Mouse (Mus musculus): ENCODE measurements around the gene Plcxd1.
"Not testable (repeated sequence)": the region's sequence is repeated elsewhere in the genome, so short reads cannot be mapped to it uniquely, and the experiment has no call there.

Plcxd1 gene

GRCm38 (mm10) chr5:110099656-110100580 is at the start of gene Plcxd1:
Plcxd1 (plus strand) TSS chr5:110099969.
- peak; percentile 36 for DNase-seq (ENCODE audit: low read depth)

DNA sequence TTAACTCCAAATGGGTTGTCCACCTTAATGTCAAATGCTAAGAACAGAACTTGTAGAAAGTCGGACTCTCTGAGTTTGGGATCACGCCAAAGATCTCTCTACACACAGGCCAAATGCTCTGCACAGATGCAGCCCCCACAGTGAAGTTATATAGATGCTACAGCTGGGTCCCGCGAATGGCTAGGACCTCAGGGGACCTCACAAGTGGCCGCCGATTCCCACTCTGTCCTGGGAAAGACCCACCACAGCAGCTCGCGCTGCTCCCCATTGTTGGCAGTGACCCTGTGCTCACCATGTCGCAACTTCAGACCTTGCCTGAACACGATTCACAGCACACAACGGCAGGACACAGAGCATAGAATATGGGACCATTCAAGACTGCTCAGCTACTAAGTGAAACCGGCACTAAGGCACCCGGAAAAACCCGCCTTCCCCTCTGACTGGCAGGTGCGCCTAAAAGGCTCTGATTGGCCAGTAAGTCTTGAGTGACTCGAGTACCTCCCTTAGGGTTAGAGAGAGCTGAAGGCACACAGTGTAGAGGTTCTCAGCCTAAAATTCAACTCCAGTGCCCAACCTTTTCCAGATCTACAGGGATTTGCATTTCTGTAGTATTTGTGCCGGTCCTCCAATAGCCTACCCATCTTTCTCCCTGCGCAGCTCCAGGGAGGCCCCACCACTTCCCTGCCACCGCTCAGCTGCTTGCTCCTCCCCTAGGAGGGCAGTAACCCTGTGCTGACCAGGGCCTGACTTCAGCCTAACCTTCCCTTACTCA is 41.9 kb upstream of the Plcxd1 start:
- DNase-seq (ENCODE audit: low read depth), result peak; percentile 94

DNA sequence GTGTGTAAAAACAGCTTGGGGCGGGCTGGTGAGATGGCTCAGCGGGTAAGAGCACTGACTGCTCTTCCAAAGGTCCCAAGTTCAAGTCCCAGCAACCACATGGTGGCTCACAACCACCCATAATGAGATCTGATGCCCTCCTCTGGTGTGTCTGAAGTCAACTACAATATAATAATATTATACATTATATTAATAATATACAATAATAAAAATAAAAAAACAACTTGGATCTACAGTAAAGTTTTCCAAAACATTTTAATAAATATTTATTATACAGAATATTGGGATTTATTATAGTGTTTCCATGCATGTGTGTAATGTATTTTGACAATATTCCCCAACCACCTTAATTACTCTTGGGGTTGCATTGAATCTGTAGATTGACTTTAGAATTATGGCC is 27.4 kb upstream of the Plcxd1 start, which contains the start of gene Gm17655:
TSS of gene Gm17655 (minus strand) at position 101 of the 400 bp plus-strand sequence.
- DNase-seq (ENCODE audit: low read depth), result not testable (repeated sequence)

- no peak for DNase-seq (ENCODE audit: low read depth)
These were observed 16.8 kb upstream of the Plcxd1 start for GRCm38 (mm10) chr5:110082961-110083360.

GRCm38 (mm10) chr5:110086161-110086866 is 13.5 kb upstream of the Plcxd1 start:
- peak; percentile 28 for DNase-seq (ENCODE audit: low read depth)

GRCm38 (mm10) chr5:110091546-110091945 is 8.2 kb upstream of the Plcxd1 start:
- DNase-seq (ENCODE audit: low read depth), result no peak

GRCm38 (mm10) chr5:110094030-110094846 is 5.5 kb upstream of the Plcxd1 start, which contains the start of gene Gm35315:
Gm35315 (minus strand) TSS chr5:110094420.
- DNase-seq (ENCODE audit: low read depth), result peak; percentile 98

DNA sequence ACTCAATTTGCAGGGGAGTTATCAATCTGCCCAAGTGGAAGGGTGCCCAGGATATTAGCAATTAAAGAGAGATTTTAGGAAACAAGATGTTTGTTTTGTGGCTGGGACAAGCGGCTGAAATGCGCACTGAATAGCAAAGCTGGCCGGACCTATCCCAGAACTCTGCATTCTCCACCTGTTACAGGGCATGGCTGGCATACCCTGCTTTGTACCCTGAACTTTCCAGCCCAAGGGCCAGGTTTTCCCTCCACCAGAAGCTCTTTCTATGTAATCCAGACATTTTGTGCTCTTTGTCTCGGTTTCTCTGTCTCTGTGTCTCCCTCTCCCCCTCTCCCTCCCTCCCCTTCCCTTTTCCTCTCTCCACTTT is 4.9 kb upstream of the Plcxd1 start:
- DNase-seq (ENCODE audit: low read depth), result no peak

- DNase-seq (ENCODE audit: low read depth), result no peak
These were observed 735 bp upstream of the Plcxd1 start for GRCm38 (mm10) chr5:110098991-110099477.

GRCm38 (mm10) chr5:110100921-110101631 is 1.3 kb downstream of the Plcxd1 start:
- DNase-seq (ENCODE audit: low read depth), result no peak

DNA sequence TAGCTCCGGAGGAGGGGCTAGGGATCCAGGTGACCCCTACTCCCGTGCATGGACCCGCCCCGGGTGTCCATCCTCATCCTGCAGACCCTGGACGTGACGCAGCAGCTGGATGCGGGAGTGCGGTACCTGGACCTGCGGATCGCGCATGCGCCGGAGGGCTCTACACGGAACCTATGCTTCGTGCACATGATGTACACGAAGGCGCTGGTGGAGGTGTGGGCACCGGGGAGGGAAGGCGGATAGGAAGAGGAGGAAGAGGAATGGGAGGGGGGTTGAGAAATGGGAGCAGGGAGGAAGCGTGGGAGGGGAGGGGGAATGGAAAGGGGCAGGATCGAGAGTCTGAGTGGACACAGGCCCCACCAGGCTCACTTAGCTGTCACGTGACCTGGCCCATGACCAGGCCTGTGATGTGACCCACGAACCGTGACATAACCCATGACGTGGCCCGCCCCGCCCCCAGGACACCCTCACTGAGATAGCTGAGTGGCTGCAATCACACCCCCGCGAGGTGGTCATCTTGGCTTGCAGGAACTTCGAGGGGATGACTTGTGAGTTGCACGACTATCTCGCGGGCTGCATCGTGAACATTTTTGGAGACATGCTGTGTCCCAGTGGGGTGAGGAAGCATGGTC is 2.1 kb downstream of the Plcxd1 start:
- no peak for DNase-seq (ENCODE audit: low read depth)

DNA sequence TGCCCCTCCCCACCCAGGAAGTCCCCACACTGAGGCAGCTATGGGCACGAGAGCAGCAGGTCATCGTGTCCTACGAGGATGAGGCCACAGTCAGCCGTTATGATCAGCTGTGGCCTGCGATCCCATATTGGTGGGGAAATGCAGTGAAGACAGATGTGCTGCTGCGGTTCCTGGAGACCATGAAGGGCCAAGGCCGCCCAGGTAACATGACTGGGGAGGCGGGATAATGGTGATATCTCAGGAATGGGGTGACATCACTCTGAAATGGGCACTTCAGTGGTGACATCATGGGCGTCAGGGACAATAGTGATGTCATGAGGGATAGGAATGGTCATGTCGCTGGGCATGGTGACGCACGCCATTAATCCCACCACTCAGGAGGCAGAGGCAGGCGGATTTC is 2.7 kb downstream of the Plcxd1 start:
- no peak for DNase-seq (ENCODE audit: low read depth)

DNA sequence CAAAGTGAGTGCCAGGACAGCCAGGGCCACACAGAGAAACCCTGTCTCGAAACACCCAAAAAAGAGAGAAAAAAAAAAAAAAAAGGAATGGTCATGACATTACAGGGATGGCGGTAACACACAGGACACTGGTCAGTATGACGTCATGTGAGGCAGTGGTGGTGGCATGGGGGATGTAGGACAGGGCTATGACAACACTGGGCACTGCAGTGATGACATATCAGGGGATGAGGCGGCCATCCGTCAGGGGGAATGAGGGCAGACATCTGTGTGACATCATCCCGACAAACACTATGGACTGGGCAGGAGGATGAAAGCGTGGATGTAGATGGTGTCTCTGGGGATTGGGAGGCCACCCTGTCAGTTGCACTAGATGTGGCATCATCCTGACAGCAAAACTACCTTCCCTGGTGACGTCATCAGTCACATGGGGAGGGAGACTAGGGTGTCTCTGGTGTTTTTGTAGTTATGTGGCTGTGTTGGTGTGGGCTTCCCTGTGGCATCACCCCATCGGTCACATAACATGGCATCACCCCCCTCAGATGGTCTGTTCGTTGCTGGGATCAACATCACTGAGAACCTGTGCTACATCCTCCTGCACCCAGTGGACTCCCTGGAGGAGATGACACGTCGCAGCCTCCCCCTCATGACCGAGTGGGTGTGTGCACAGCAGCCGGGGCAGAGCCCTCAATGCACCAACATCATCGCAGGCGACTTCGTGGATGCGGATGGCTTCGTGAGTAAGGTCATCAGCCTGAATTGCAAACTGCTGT is 3.3 kb downstream of the Plcxd1 start:
- DNase-seq (ENCODE audit: low read depth), result no peak

DNA sequence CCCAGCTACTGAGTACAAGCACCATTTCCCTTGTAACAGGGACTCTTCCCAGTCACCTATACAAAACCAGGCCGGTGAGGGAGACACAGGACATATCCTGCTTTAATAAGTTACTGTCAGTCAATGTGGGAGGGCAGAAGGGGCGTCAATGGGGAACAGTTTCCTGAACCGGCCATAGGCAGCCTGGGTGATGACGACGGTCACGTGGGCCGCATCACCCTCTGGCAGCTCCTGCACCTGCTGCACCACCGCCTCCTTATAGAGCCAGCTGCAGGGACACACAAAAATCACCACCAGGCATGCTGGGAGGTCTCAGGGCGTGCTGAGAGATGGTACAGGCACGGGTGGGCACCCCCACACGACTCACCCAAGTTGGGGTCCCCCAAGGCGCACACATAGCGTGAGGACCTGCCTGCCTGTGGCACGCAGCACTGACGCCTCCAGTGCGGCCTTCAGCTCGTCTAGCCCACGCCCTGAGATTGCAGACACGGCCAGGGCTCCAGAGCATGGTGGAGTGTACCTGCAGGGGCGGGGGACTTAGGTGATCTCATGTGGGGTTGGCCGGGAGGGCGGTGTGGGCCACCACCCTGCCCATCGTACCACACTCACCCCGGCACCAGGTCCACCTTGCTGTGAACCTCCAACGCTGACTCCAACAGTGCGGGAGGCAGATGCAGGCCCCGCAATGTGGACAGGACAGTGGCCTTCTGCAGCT is 4.3 kb downstream of the Plcxd1 start:
- no peak for DNase-seq (ENCODE audit: low read depth)

- peak; percentile 42 for DNase-seq (ENCODE audit: low read depth)
These were observed 5.0 kb downstream of the Plcxd1 start for GRCm38 (mm10) chr5:110104616-110105380.

DNA sequence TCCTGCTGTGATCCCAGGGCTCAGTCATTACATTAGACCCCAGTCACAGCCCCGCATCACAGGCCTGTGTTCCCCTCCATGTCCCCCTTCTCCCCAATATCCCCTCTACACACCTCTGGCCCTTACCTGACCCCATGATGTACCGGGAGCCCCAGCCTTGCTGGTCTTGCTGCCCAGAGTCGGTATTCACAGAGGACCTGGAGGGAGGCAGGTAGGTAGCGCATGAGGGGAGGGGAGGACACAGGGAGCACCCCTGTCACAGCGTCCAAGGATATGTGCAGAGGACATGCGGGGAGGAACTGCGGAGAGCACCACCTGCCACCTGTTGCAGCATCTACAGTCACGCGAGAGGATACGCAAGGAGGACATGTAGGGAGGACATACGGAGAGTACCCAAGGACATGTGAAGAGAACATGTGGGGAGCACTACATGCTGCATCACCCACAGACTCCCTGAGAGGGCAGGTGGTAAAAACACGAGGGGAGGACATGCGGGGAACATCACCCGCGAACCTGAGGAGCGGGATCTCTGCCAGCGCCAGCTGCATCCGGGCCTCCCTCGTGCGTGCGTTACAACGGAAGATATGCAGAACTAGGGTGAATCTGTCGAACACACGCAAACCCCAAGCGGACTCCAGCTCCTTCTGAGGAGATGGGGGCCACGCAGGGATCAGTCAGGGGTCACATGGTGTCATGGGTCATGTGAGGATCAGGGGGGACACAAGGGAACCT is 6.5 kb downstream of the Plcxd1 start:
- DNase-seq (ENCODE audit: low read depth), result no peak

DNA sequence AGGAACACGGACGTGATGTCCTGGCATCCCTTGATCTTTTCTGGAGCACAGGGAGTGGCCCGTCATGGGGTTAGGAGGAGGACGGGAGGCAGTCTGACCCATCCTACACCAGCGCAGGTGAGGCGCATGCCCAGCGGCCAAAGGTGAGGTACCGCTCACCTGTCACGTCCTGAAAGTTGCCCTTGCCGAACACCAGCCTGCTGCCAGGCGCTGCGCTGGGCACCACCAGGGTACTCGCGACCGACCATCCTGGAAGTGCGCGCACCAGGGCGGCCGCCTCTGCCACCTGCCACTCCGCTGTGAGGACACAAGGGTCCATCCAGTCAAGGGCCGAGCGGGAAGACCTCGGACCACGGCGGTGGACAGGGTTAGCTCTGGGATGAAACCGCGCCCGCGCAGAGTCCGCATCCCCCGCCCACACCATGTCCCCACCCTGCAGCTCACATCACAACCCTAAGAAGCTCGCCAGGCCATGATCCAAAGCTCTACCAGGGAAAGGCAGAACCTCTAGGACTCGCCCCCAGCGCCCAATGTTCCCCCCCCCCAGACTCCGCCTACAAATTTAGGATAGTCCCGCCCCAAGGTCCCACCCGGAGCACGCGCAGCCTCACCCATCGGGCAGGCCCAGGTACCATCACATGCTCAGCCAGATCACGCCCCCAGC is 7.3 kb downstream of the Plcxd1 start:
- DNase-seq (ENCODE audit: low read depth), result no peak
